Mouse (Mus musculus) neutrophil, adult 59 days (primary cell): ENCODE results near the gene Zp2. TPM values are rescaled to one million over a fixed set of nuclear protein-coding genes. Genes with fewer than 3 reads are reported as not detected.

Experiments used
- total RNA-seq, 2 experiments: library from RNA; stranded (reverse); gene quantifications; 1 replicate in 1 of 2; 2 replicates in 1 of 2; pipeline ENCODE4 v1.2.4; 2023

The Zp2 gene
- total RNA-seq: not detected

DNA sequence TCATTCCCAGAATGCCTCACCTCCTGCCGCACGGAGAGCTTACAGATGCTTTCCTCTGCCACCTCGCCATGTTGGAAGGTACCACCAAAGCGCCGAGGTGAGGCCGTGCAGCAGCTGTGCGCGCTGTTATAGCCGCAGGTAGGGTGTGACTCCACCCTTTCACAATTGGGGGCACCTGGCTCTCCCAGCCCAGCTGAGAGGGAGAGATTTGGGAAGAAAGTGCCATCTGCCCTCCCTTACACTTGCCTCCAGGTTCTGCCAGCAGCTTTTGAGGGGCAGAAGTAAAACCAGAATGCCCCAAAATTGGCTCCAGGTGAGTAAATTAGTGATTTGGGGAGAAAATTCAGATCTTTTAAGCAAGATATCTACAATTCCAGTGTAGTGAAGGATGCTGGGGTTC lies at the start of gene Zp2:
Zp2 (minus strand) TSS at position 101 of the 400 bp plus-strand sequence.

DNA sequence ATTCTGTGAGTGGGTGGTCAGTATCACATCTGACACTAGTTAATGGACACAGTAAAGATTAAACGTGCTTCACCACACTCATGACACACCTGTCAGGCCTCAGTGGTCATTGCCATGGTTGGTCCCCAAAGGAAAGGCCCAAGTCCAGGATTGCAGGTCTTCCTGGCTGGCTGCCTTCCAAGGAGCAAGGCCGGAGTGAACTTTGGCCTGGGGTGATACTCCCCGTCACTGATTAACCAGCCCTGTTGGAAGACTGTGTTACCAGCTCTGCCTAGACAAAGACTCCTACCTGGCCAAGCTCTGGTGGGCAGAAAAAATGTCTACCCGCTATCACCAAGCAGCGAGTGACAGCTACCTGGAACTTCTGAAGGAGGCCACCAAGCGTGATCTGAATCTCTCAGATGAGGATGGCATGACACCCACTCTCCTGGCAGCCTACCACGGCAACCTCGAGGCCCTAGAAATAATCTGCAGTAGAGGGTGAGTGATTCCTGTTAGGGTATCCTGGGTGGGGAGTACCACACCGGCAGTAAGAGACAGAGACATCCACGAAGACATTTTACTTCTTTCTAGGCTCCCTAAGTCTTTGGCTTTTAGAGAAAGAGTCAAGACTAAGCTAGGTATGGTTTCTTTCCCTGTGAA lies 28.6 kb upstream of the Zp2 start, which contains the start of gene Anks4b:
Anks4b (plus strand) TSS at position 256 of the 642 bp plus-strand sequence.

DNA sequence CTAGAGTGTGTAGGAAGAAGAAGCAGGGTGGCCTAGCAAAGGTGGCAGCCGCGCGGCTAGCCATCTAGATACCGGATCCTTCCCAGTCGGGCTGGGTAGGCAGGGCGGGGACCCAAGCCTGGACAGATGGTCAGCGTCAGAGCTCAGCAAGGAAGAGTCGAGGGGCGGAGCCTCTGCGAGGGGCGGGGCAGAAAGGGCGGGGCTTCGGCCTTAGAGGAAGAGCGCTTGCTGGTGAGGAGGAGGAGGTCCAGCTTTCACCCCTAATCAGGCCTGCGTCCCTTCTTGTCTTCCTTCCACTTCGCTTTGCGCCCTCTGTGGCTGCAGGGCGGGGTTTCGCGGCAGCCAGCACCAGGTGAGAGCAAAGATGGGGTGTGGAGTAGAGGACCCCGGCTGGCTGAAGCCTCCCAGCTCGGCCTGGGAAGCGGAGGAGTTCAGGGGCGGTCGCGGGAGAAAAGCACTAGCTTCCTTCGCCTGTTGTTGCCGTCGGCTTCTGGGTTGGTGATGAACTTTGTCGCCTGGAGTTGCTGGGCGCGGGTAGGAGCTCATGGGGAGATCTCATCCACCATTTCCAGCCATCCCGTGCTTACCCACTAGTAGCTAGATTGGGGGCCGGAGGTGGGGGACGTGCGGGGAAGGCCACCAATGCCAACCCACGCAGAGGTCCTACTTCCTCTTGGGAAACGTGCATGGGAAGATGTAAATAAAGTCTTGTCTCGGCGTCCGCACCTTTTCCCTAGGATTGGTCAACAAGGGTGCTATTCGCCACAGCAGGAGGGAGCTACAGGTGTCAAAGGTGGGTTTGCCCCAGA lies 42.7 kb downstream of the Zp2 start, which contains the start of gene Tmem159:
Tmem159 (plus strand) TSS at position 190 of the 809 bp plus-strand sequence.

DNA sequence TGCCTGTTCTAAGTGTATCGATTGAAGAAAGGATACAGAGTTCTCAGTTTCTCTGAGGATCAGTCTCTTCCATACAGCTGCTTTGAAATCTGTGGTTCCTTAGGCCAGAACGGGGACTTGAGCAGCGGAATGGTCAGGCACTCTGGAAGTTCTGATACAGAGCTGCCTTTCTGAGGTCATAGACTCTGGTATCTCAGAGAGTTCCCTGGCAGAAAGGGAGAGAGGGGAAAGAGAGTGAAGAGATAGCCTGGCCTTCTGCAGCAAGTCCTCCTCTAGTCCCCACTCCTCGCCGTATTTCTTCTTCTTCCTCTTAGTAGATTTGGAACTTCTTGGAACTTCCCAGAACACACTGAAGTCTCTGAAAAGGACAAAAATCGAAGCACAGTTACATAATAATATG lies 49.9 kb downstream of the Zp2 start, which contains the start of gene Dnah3:
Dnah3 (minus strand) TSS at position 101 of the 400 bp plus-strand sequence.

Other genes starting within 250 kb of the Zp2 start
- gene Lyrm1, start 249.4 kb downstream of the Zp2 start, total RNA-seq: 1 to 10 TPM; 3.9 to 5.8 TPM
- gene Dcun1d3, start 249.0 kb downstream of the Zp2 start, total RNA-seq: 10 to 100 TPM; 15.6 to 22.6 TPM
- gene Dnah3, start 50.0 kb downstream of the Zp2 start, total RNA-seq: not detected
- gene Tmem159, start 42.9 kb downstream of the Zp2 start, total RNA-seq: 10 to 100 TPM in 1 of 2 experiments, 1 to 10 TPM in 1; 8.2 to 10.7 TPM
- not detected for gene Anks4b, start 28.6 kb upstream of the Zp2 start, total RNA-seq
- gene Crym, start 56.8 kb upstream of the Zp2 start, total RNA-seq: not detected
- not detected for gene Abca14, start 58.7 kb upstream of the Zp2 start, total RNA-seq
- not detected for gene Abca15, start 183.4 kb upstream of the Zp2 start, total RNA-seq